Mouse (Mus musculus): ENCODE data around the gene Gtf2f1.

The Gtf2f1 gene

GRCm38 (mm10) chr17:56974708-56975240, 36.3 kb downstream of the Gtf2f1 start:
- in situ Hi-C loops (cut with MboI): no loop called here

DNA sequence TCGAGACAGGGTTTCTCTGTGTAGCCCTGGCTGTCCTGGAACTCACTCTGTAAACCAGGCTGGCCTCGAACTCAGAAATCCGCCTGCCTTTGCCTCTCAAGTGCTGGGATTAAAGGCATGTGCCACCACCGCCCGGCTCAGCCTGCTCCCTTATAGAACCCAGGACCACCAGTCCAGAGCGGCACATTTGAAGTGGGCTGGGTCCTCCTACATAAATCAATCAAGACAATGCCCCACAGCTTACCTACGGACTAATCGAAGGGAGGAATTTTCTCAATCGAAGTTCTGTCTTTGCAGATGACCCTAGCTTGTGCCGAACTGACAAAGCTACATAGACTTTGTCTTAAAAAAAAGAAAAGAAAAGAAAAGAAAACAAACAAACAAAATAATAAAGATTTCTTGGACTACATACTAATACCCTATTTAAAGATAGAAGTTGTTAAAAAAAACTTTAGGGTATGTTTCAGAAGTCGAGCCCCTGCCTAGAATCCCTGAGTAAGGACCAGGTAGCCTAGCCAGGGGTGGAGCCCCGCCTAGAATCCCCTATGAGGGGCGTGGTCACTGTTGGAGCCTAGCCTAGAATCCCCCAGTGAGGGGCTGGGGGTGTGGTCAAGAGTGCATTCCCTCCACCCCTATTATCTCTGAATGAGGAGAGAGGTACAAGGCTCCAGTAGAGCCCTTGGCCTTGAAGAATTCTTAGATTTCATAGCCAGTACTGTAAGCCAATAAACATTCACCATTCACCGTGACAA, 37.0 kb downstream of the Gtf2f1 start:
- in situ Hi-C loops (cut with MboI): no loop called here

GRCm38 (mm10) chr17:56970081-56970480, 41.0 kb downstream of the Gtf2f1 start:
- in situ Hi-C loops (cut with MboI): no loop called here

- in situ Hi-C loops (cut with MboI): no loop called here
Observed at GRCm38 (mm10) chr17:56969321-56969720, 41.8 kb downstream of the Gtf2f1 start.

- in situ Hi-C loops (cut with MboI): no loop called here
Observed at GRCm38 (mm10) chr17:56963646-56964045, 47.4 kb downstream of the Gtf2f1 start.

GRCm38 (mm10) chr17:56962642-56963405, 48.3 kb downstream of the Gtf2f1 start:
- in situ Hi-C loops (cut with MboI): no loop called here

GRCm38 (mm10) chr17:56961880-56962279, 49.2 kb downstream of the Gtf2f1 start:
- in situ Hi-C loops (cut with MboI): no loop called here

GRCm38 (mm10) chr17:56958667-56959066, 52.4 kb downstream of the Gtf2f1 start:
- in situ Hi-C loops (cut with MboI): no loop called here

GRCm38 (mm10) chr17:56957763-56958429, 53.2 kb downstream of the Gtf2f1 start:
- in situ Hi-C loops (cut with MboI): no loop called here

DNA sequence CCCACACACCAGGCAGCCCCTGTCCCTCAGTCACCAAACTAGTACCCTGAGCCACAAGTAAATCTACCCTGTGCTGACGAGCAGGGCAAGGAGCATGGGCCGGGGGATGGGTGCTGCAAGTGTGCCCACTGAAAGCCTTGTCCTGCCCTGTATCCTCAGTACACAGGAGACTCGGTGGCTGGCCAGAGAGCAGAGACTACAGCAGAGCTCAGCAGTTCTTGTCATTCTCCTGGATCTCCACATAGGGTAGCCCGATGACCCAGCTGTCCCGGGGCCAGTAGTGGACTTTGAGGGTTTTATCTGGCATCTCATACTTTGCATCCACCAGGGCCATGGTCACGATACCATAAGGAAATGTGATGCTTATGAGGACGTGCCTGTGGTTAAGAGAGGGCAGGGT, 56.2 kb downstream of the Gtf2f1 start:
- in situ Hi-C loops (cut with MboI): no loop called here

Measured in mature B cell (primary cell).